Mouse (Mus musculus): ENCODE measurements around the gene Uvrag. TPM values are rescaled to one million over a fixed set of nuclear protein-coding genes. Genes with fewer than 3 reads are reported as not detected.

The Uvrag gene
- polyA plus RNA-seq, 1 experiment, result 12.3 TPM

- TF ChIP-seq CTCF (IDR thresholded peaks at IDR 0.05; ENCODE audit: borderline replicate concordance, extremely low read depth, insufficient read depth, insufficient read length), result no peak
- TF ChIP-seq POLR2A (IDR thresholded peaks at IDR 0.05; ENCODE audit: borderline replicate concordance, extremely low read depth, insufficient read depth, insufficient read length, poor library complexity, severe bottlenecking), result no peak
Observed at GRCm38 (mm10) chr7:98917407-98917806, 223.5 kb downstream of the Uvrag start.

GRCm38 (mm10) chr7:98916581-98916980, 224.4 kb downstream of the Uvrag start:
- no peak for DNase-seq (ENCODE audit: low read depth)
- TF ChIP-seq POLR2A (IDR thresholded peaks at IDR 0.05; ENCODE audit: borderline replicate concordance, extremely low read depth, insufficient read depth, insufficient read length, poor library complexity, severe bottlenecking) (no peak), CTCF (IDR thresholded peaks at IDR 0.05; ENCODE audit: borderline replicate concordance, extremely low read depth, insufficient read depth, insufficient read length) (no peak)

More at GRCm38 (mm10) chr7:98917407-98917806, 223.5 kb downstream of the Uvrag start:
- DNase-seq (ENCODE audit: low read depth), result no peak

GRCm38 (mm10) chr7:98912953-98913360, 228.0 kb downstream of the Uvrag start:
- TF ChIP-seq CTCF (IDR thresholded peaks at IDR 0.05; ENCODE audit: borderline replicate concordance, extremely low read depth, insufficient read depth, insufficient read length), result no peak
- TF ChIP-seq POLR2A (IDR thresholded peaks at IDR 0.05; ENCODE audit: borderline replicate concordance, extremely low read depth, insufficient read depth, insufficient read length, poor library complexity, severe bottlenecking), result no peak
- DNase-seq (ENCODE audit: low read depth), result no peak

- TF ChIP-seq CTCF (IDR thresholded peaks at IDR 0.05; ENCODE audit: borderline replicate concordance, extremely low read depth, insufficient read depth, insufficient read length), result no peak
- DNase-seq (ENCODE audit: low read depth), result no peak
Observed at GRCm38 (mm10) chr7:98911276-98911675, 229.7 kb downstream of the Uvrag start.

- DNase-seq (ENCODE audit: low read depth), result no peak
- TF ChIP-seq POLR2A (IDR thresholded peaks at IDR 0.05; ENCODE audit: borderline replicate concordance, extremely low read depth, insufficient read depth, insufficient read length, poor library complexity, severe bottlenecking), result no peak
- TF ChIP-seq CTCF (IDR thresholded peaks at IDR 0.05; ENCODE audit: borderline replicate concordance, extremely low read depth, insufficient read depth, insufficient read length), result no peak
Observed at GRCm38 (mm10) chr7:98910712-98911111, 230.2 kb downstream of the Uvrag start.

- TF ChIP-seq CTCF (IDR thresholded peaks at IDR 0.05; ENCODE audit: borderline replicate concordance, extremely low read depth, insufficient read depth, insufficient read length) (no peak), POLR2A (IDR thresholded peaks at IDR 0.05; ENCODE audit: borderline replicate concordance, extremely low read depth, insufficient read depth, insufficient read length, poor library complexity, severe bottlenecking) (no peak)
- no peak for DNase-seq (ENCODE audit: low read depth)
Observed at GRCm38 (mm10) chr7:98910164-98910563, 230.8 kb downstream of the Uvrag start.

- TF ChIP-seq POLR2A (IDR thresholded peaks at IDR 0.05; ENCODE audit: borderline replicate concordance, extremely low read depth, insufficient read depth, insufficient read length, poor library complexity, severe bottlenecking) (no peak), CTCF (IDR thresholded peaks at IDR 0.05; ENCODE audit: borderline replicate concordance, extremely low read depth, insufficient read depth, insufficient read length) (no peak)
- no peak for DNase-seq (ENCODE audit: low read depth)
Observed at GRCm38 (mm10) chr7:98907476-98907875, 233.5 kb downstream of the Uvrag start.

- no peak for DNase-seq (ENCODE audit: low read depth)
- TF ChIP-seq POLR2A (IDR thresholded peaks at IDR 0.05; ENCODE audit: borderline replicate concordance, extremely low read depth, insufficient read depth, insufficient read length, poor library complexity, severe bottlenecking) (no peak), CTCF (IDR thresholded peaks at IDR 0.05; ENCODE audit: borderline replicate concordance, extremely low read depth, insufficient read depth, insufficient read length) (no peak)
Observed at GRCm38 (mm10) chr7:98904659-98905362, 236.1 kb downstream of the Uvrag start.

GRCm38 (mm10) chr7:98903884-98904283, 237.1 kb downstream of the Uvrag start:
- TF ChIP-seq CTCF (IDR thresholded peaks at IDR 0.05; ENCODE audit: borderline replicate concordance, extremely low read depth, insufficient read depth, insufficient read length), result no peak
- no peak for TF ChIP-seq POLR2A (IDR thresholded peaks at IDR 0.05; ENCODE audit: borderline replicate concordance, extremely low read depth, insufficient read depth, insufficient read length, poor library complexity, severe bottlenecking)
- DNase-seq (ENCODE audit: low read depth), result no peak

- TF ChIP-seq CTCF (IDR thresholded peaks at IDR 0.05; ENCODE audit: borderline replicate concordance, extremely low read depth, insufficient read depth, insufficient read length) (peak; percentile 58; the same call in 1 of the 2 replicates), POLR2A (IDR thresholded peaks at IDR 0.05; ENCODE audit: borderline replicate concordance, extremely low read depth, insufficient read depth, insufficient read length, poor library complexity, severe bottlenecking) (no peak)
- no peak for DNase-seq (ENCODE audit: low read depth)
Observed at GRCm38 (mm10) chr7:98901120-98901519, 239.8 kb downstream of the Uvrag start.

GRCm38 (mm10) chr7:98899815-98900214, 241.1 kb downstream of the Uvrag start:
- no peak for TF ChIP-seq POLR2A (IDR thresholded peaks at IDR 0.05; ENCODE audit: borderline replicate concordance, extremely low read depth, insufficient read depth, insufficient read length, poor library complexity, severe bottlenecking)
- DNase-seq (ENCODE audit: low read depth), result no peak

GRCm38 (mm10) chr7:98897323-98897722, 243.6 kb downstream of the Uvrag start:
- no peak for DNase-seq (ENCODE audit: low read depth)
- TF ChIP-seq CTCF (IDR thresholded peaks at IDR 0.05; ENCODE audit: borderline replicate concordance, extremely low read depth, insufficient read depth, insufficient read length) (no peak), POLR2A (IDR thresholded peaks at IDR 0.05; ENCODE audit: borderline replicate concordance, extremely low read depth, insufficient read depth, insufficient read length, poor library complexity, severe bottlenecking) (no peak)

Measured in brain, embryonic 14.5 days (tissue).